Mouse (Mus musculus) embryonic facial prominence, embryonic 11.5 days (tissue): ENCODE results near the gene C730034F03Rik. TPM values are rescaled to one million over a fixed set of nuclear protein-coding genes. Genes with fewer than 3 reads are reported as not detected.
"Not testable (repeated sequence)": the region's sequence is repeated elsewhere in the genome, so short reads cannot be mapped to it uniquely, and the experiment has no call there.

Experiments used
- ATAC-seq: fragments of 200-750 bp; cut with Nextera tagmentation; replicated peaks from 2 replicates; pipeline ENCODE4 v1.8.0; 2017; ENCODE audit warnings: low read depth; ENCODE audit not compliant: insufficient number of reproducible peaks, low FRiP score, low TSS enrichment
- DNase-seq: peaks from one replicate; pipeline ENCODE4 v3.0.0-alpha.2; 2015; ENCODE audit warnings: low spot score
- H3K27ac ChIP-seq: fragments of 300-500 bp; sonication (generic); replicated peaks from 2 replicates; pipeline ENCODE4 v1.5.1; 2014; ENCODE audit warnings: mild to moderate bottlenecking, low read depth, low read length, control low read depth
- H3K27me3 ChIP-seq: fragments of 300-500 bp; sonication (generic); 2 replicates; pipeline ENCODE4 v1.6.1; 2014; ENCODE audit warnings: mild to moderate bottlenecking, low read length, moderate library complexity, mixed read lengths; ENCODE audit not compliant: control insufficient read depth, insufficient read depth
- H3K36me3 ChIP-seq: fragments of 300-500 bp; sonication (generic); replicated peaks from 2 replicates; pipeline ENCODE4 v1.6.1; 2014; ENCODE audit warnings: low read depth, mild to moderate bottlenecking, low read length, moderate library complexity, mixed read lengths; ENCODE audit not compliant: control insufficient read depth, insufficient read depth
- H3K4me1 ChIP-seq: fragments of 300-500 bp; sonication (generic); 2 replicates; pipeline ENCODE4 v1.6.1; 2014; ENCODE audit warnings: low read length, mixed read lengths; ENCODE audit not compliant: control insufficient read depth, insufficient read depth
- H3K4me2 ChIP-seq: fragments of 300-500 bp; sonication (generic); 2 replicates; pipeline ENCODE4 v1.6.1; 2014; ENCODE audit warnings: low read depth, mild to moderate bottlenecking, control low read depth, low read length, moderate library complexity
- H3K4me3 ChIP-seq: fragments of 300-500 bp; sonication (generic); 2 replicates; pipeline ENCODE4 v1.5.1; 2014; ENCODE audit warnings: low read depth, low read length, control low read depth
- H3K9ac ChIP-seq: fragments of 300-500 bp; sonication (generic); replicated peaks from 2 replicates; pipeline ENCODE4 v1.6.1; 2014; ENCODE audit warnings: mild to moderate bottlenecking, control low read depth, low read length
- H3K9me3 ChIP-seq: fragments of 300-500 bp; sonication (generic); replicated peaks from 2 replicates; pipeline ENCODE4 v1.6.1; 2016; ENCODE audit warnings: mild to moderate bottlenecking, low read length, inconsistent platforms, mixed read lengths; ENCODE audit not compliant: control insufficient read depth
- WGBS: fragments of 180-500 bp; shearing (Covaris S2); extraction: QIAGEN DNeasy Blood & Tissue Kit; methylation state at CpG from one replicate; pipeline ENCODE4 v1.1.7; 2014; 5-methylcytosine and 5-hydroxymethylcytosine counted together
- polyA plus RNA-seq: library from polyadenylated mRNA; unstranded; fragments of >200 nt; fragmentation: Nextera tagmentation; extraction: Ambion mirVana; gene quantifications from 2 replicates; pipeline ENCODE4 v1.2.1, GENCODE M21; 2014

C730034F03Rik gene
- polyA plus RNA-seq, 1 experiment from 2014 or later: 0.63 TPM

DNA sequence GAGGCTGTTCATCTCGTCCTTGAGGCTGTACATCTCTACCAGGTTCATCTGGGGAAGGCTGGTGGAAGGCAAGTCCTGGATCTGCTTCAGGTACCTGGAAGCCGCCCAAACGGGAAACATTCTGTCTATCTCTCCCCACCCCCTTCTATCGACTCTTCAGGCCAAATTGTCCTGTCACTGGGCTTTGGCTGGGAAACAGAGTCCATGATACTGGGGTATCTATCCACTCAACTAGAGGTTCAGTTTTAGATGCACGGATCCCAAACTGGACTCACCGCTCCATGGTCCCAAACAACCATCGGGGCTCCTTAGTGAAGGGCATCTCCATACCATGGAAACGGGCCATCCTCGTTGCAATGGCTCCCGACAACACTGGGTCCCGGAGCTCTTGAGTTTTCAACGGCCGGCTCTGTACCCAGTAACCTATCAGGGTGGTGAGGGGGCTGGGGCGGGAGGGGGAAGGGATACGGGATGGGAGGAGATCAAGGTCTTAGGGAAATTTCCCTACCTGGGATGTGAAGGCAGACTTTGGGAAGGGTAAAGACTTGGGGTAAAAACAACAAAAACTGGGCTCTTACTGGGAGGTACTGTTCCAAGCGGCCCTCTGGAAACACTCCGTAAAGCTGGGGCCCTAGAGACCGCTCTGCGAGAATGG is 1.1 kb upstream of the C730034F03Rik start:
- 85% methylated on average over 19 of the region's 19 CpGs for WGBS
- H3K4me2 ChIP-seq: peak overlapping the region; percentile 93
- H3K9me3 ChIP-seq: no peaks in the 10 kb centered on the region
- DNase-seq (no peak), ATAC-seq (no peak)
- no peaks in the 10 kb centered on the region for H3K27me3 ChIP-seq
- H3K36me3 ChIP-seq: 0 out of 2 replicates have a peak, but pooled peaks cover 3% of the 10 kb centered on the region
- H3K4me1 ChIP-seq: no peaks in the 10 kb centered on the region
- H3K27ac ChIP-seq: no peak overlapping the region
- peak overlapping the region; percentile 78 for H3K9ac ChIP-seq
- H3K4me3 ChIP-seq: peak overlapping the region; percentile 75

DNA sequence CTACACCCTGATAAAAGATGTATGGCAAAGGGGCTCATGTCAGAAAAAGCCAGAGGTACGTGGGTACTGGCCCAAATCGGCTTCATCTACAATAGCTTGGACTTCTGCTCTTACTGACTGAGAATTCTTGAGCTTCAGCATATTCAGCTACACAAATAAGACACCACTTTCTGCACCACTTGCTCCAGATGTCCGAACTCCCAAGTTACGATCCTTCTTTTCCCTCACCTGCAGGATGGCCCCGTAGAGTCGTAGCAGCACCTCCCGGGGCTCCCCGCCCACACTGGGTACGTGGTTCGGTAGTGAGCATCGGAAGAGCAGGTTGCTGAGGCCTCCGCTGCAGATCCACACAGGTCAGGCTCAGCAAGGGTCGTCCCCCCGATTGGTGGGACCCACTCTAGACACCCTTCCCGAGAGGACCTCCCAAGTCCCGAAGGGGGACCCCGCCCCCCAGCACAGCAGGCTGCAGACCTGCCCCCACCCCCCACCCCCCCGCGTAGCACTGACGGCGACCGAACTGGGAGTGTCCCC is 503 bp upstream of the C730034F03Rik start:
- H3K4me3 ChIP-seq: peak overlapping the region; percentile 75
- no peaks in the 10 kb centered on the region for H3K27me3 ChIP-seq
- 5% methylated on average over 22 of the region's 22 CpGs for WGBS
- 0 out of 2 replicates have a peak, but pooled peaks cover 3% of the 10 kb centered on the region for H3K36me3 ChIP-seq
- H3K9ac ChIP-seq: peak overlapping the region; percentile 78
- ATAC-seq: peak; percentile 68
- no peak for DNase-seq
- H3K4me2 ChIP-seq: peak overlapping the region; percentile 93
- no peaks in the 10 kb centered on the region for H3K4me1 ChIP-seq
- H3K27ac ChIP-seq: no peak overlapping the region
- H3K9me3 ChIP-seq: no peaks in the 10 kb centered on the region

DNA sequence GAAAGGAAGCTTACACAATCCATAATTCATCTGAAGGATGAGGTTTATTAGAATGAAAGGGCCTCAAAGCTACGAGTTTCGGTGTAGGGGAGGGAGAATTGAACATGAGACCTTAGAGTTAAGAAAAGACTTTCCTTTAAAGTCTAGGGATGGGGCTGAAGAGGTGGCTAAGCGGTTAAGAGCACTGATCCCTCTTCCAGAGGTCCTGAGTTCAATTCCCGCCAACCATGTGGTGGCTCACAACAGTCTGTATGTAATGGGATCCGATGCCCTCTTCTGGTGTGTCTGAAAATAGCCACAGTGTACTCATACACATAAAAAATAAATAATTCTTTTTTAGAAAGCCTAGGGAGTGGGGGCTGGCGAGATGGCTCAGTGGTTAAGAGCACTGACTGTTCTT is 952 bp downstream of the C730034F03Rik start:
- Histone ChIP-seq H3K9ac (peak overlapping the region; percentile 78), H3K36me3 (0 out of 2 replicates have a peak, but pooled peaks cover 3% of the 10 kb centered on the region), H3K9me3 (no peaks in the 10 kb centered on the region), H3K27ac (no peak overlapping the region), H3K4me2 (peak overlapping the region; percentile 93), H3K4me3 (peak overlapping the region; percentile 75), H3K4me1 (no peaks in the 10 kb centered on the region), H3K27me3 (no peaks in the 10 kb centered on the region)
- ATAC-seq (no peak), DNase-seq (no peak)
- WGBS: 43% methylated on average over 6 of the region's 6 CpGs

DNA sequence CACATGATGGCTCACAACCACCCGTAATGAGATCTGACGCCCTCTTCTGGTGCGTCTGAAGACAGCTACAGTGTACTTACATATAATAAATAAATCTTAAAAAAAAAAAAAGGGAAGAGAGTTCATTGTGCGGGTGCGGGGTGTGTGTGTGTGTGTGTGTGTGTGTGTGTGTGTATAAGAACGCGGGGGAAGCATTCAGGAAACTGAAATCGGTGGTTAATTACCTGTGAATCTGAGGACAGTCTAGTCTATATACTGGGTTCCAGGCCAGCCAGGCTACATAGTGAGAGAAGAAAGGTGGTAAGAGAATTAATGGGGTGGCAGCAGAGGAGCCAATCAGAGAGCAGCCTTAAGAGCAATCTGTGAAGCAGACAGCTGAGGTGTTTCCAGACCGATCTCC is 1.4 kb downstream of the C730034F03Rik start:
- ATAC-seq: not testable (repeated sequence)
- 84% methylated on average over 8 of the region's 9 CpGs for WGBS

DNA sequence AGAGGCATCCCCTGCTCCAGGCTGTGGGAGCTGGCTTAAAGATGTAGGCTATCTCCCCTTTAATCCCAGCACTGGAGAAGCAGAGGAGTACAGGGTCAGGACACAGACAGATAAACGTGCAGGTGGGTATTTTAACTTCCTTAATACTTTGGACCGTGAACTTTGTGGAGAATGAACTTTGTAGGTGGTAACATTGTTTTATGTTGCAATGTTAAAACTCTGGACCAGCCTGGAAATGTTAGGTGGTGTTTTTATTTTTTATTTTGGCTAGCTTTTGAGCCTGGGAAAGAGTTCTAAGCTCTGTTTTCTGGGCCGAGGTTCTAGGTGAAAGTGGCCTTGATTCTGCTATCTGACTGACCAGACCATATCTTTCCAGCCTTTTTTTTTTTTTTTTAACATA is 1.9 kb downstream of the C730034F03Rik start:
- DNase-seq (no peak), ATAC-seq (no peak)
- H3K36me3 ChIP-seq: no peaks in the 10 kb centered on the region
- WGBS: 94% methylated on average over 3 of the region's 3 CpGs
- no peak overlapping the region for H3K4me3 ChIP-seq
- no peaks in the 10 kb centered on the region for H3K27me3 ChIP-seq
- H3K4me1 ChIP-seq: no peaks in the 10 kb centered on the region
- H3K4me2 ChIP-seq: no peak overlapping the region
- no peak overlapping the region for H3K9ac ChIP-seq
- H3K9me3 ChIP-seq: no peaks in the 10 kb centered on the region
- H3K27ac ChIP-seq: no peak overlapping the region

More for the DNA sequence above, 1.4 kb downstream of the C730034F03Rik start:
- H3K4me3 ChIP-seq, H3K27me3 ChIP-seq, H3K4me2 ChIP-seq, H3K9ac ChIP-seq, DNase-seq, H3K9me3 ChIP-seq, H3K27ac ChIP-seq, H3K4me1 ChIP-seq, H3K36me3 ChIP-seq: not testable (repeated sequence)

DNA sequence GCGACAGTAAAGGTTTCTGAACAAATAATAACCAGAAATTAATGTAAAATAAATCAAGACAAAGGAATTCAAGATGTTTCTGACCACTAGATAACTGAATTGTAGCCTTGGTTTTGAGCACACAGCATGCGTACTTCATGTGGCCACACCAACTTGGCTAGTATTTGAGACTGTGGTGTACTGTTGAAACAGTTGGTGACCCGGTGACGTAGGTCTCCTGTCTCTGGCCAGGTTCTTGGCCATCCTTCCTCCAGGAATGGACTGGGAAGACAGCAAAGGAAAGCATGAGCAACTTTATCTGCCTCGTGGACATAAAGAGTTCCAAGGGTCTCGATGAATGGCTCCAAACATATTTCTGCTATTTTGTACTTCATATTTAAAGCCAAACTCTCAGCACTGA is 2.4 kb downstream of the C730034F03Rik start:
- Histone ChIP-seq H3K4me1 (no peaks in the 10 kb centered on the region), H3K9me3 (no peaks in the 10 kb centered on the region), H3K4me3 (no peak overlapping the region), H3K4me2 (no peak overlapping the region), H3K36me3 (no peaks in the 10 kb centered on the region), H3K27me3 (no peaks in the 10 kb centered on the region), H3K27ac (no peak overlapping the region), H3K9ac (no peak overlapping the region)
- DNase-seq (no peak), ATAC-seq (no peak)
- WGBS: 92% methylated on average over 6 of the region's 6 CpGs

DNA sequence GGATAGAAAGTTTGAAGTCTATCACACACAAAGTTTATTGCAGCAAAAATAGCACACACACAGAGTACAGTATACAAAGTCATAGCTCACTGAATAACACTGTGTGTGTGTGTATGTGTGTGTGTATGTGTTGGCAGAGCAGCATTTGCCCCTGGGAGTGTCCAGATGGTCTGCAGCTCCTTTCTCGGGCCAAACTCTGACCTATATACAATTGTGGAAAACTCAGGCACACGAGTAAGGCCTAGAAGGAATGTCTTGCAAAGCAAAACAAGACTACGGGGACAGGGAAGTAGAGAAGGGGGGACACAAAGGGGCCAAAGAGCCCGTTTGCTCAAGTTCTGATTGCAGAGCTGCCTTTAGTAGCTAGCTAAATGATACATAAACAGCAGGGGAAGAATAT is 3.6 kb downstream of the C730034F03Rik start:
- Histone ChIP-seq H3K27me3 (no peaks in the 10 kb centered on the region), H3K4me2 (no peak overlapping the region), H3K36me3 (no peaks in the 10 kb centered on the region), H3K9ac (no peak overlapping the region), H3K4me1 (no peaks in the 10 kb centered on the region), H3K27ac (no peak overlapping the region), H3K9me3 (no peaks in the 10 kb centered on the region), H3K4me3 (no peak overlapping the region)
- WGBS: 70% methylated on average over 4 of the region's 4 CpGs
- DNase-seq (no peak), ATAC-seq (no peak)

DNA sequence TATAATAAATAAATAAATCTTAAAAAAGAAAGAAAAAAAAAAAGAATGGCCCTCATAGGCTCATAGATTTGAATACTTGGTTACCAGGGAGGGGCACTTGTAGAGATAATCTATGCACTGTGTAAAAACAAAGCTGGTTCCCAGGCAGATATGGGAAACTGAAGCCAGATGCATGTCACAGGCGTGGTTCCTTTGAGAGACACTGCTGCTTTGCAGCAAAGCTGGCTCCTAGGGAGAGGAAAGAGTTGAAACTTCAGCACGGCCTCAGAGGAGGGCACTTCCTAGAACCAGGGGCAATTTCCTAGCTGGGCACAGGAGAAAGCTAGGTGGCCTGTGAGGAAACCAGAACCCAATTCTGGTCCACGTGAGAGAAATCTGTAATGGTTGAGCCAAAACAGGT is 4.7 kb downstream of the C730034F03Rik start:
- no peaks in the 10 kb centered on the region for H3K4me1 ChIP-seq
- DNase-seq: no peak
- H3K9ac ChIP-seq: no peak overlapping the region
- no peaks in the 10 kb centered on the region for H3K9me3 ChIP-seq
- no peak for ATAC-seq
- H3K4me2 ChIP-seq: no peak overlapping the region
- 63% methylated on average over 3 of the region's 3 CpGs for WGBS
- H3K36me3 ChIP-seq: no peaks in the 10 kb centered on the region
- H3K27me3 ChIP-seq: no peaks in the 10 kb centered on the region
- H3K4me3 ChIP-seq: no peak overlapping the region
- H3K27ac ChIP-seq: no peak overlapping the region
